Mouse (Mus musculus) cerebellum, adult 2 months (tissue): ENCODE results near the gene Akt1.

Experiments
- CTCF ChIP-seq: fragments of 200-500 bp; IDR thresholded peaks from 2 replicates; pipeline ENCODE4 v1.5.1; 2011; ENCODE audit warnings: low read depth, mild to moderate bottlenecking, control low read depth, low read length, moderate library complexity, borderline replicate concordance; ENCODE audit not compliant: insufficient read depth
- POLR2A ChIP-seq: fragments of 200-500 bp; IDR thresholded peaks from 2 replicates; pipeline ENCODE4 v1.6.1; 2011; ENCODE audit warnings: low read length, control low read depth, borderline replicate concordance; ENCODE audit not compliant: insufficient read depth

DNA sequence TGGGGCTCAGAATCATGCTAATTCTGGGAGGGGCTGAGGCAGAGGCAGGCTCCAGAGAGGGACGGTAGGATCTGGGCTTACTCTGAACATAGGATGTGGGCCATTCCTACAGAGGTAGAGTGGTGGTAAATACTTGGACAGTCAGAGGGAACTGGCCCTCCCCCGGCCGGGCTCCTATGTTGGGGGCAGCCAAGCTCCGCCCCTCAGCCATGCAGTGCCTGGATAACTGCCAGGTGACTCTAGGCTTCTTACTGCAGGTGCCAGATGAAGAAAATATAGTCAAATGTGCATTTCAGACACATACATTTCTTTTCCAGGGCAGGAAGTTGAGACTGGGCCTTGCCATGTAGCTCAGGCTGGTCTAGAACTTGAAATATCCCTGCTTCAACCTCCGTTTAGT, 2.4 kb upstream of the Akt1 start:
- TF ChIP-seq POLR2A (no peak), CTCF (no peak)
